Mouse (Mus musculus) heart, adult 11 months (tissue): Measurements from ENCODE around the gene Sidt2.

Source experiments
- DNase-seq: peaks from one replicate; pipeline ENCODE4 v3.0.0; 2022

The Sidt2 gene

GRCm38 (mm10) chr9:45907078-45907428 is 48.0 kb downstream of the Sidt2 start:
- DNase-seq: no peak

GRCm38 (mm10) chr9:45906355-45907077 is 48.5 kb downstream of the Sidt2 start, which contains the start of the genes Pcsk7 and Rnf214:
Pcsk7 (plus strand) TSS chr9:45906497.
Rnf214 (minus strand) TSS chr9:45906911.
- peak; percentile 100 for DNase-seq

- no peak for DNase-seq
These were observed 49.2 kb downstream of the Sidt2 start for GRCm38 (mm10) chr9:45905811-45906237.

- DNase-seq: no peak
These were observed 49.9 kb downstream of the Sidt2 start for GRCm38 (mm10) chr9:45905196-45905595.

- DNase-seq: no peak
These were observed 61.4 kb downstream of the Sidt2 start for GRCm38 (mm10) chr9:45893681-45894080.
